Mouse (Mus musculus) neutrophil, adult 5-6 weeks (primary cell): ENCODE measurements around the gene Zbtb39. TPM values are rescaled to one million over a fixed set of nuclear protein-coding genes. Genes with fewer than 3 reads are reported as not detected.

ENCODE experiments used
- ATAC-seq: fragments of 151-379, 151-347 bp; 2 replicates; pipeline ENCODE4 v1.8.0; 2017; ENCODE audit warnings: mild to moderate bottlenecking, moderate TSS enrichment; ENCODE audit not compliant: insufficient number of reproducible peaks, poor library complexity, low FRiP score, severe bottlenecking; ENCODE audit errors: extremely low read depth
- total RNA-seq: library from RNA; stranded (forward); fragments of 200-1000 nt; gene quantifications from 2 replicates; pipeline ENCODE4 v1.2.3, GENCODE M21; 2017

The Zbtb39 gene
- 20.7 and 25.7 TPM in 2 replicates for total RNA-seq

- peak; percentile 31 for ATAC-seq
Measured at GRCm38 (mm10) chr10:127739083-127739660, at the start of gene Zbtb39. Gene Zbtb39, plus strand, starts transcription at chr10:127739538.

DNA sequence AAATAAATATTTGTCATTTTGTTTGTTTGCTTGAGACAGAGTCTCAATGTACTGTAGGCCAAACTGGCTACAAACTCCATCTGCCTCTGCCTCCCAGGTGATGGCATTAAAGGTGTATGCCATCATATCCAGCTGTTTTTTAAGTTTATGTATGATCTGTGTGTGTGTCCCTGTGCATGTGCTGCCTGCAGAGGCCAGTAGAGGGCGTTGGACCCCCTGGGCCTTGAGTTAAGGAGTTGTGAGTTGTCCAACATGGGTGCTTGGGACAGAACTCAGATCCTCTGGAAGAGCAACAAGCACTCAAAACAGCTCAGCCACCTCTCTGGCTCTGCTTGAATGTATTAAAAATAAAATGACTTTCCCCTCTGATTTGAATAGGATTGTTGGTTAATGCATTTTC is 48.3 kb upstream of the Zbtb39 start:
- no peak for ATAC-seq

GRCm38 (mm10) chr10:127694636-127695035 is 44.7 kb upstream of the Zbtb39 start:
- ATAC-seq, result peak; percentile 72

GRCm38 (mm10) chr10:127695775-127696174 is 43.6 kb upstream of the Zbtb39 start:
- no peak for ATAC-seq

DNA sequence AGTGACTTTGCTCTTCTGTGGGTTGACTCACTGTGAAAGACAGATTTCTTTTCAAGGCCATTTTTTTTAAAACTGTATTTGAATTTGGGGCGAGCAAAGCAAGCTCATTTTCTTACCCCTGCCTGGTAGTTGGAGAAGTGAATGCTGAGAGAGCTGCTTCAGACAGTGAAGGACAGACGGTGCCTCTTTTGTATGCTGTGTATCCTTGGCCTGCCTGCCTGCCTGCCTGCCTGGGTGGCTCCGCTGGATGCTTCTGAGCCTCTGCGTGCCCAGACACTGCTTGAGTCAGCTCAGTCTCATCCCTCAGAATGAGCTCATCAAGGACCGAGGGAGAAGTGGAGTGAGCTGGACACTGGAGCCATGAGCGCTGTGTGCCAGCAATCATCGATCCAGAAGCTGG is 40.4 kb upstream of the Zbtb39 start:
- ATAC-seq, result no peak

DNA sequence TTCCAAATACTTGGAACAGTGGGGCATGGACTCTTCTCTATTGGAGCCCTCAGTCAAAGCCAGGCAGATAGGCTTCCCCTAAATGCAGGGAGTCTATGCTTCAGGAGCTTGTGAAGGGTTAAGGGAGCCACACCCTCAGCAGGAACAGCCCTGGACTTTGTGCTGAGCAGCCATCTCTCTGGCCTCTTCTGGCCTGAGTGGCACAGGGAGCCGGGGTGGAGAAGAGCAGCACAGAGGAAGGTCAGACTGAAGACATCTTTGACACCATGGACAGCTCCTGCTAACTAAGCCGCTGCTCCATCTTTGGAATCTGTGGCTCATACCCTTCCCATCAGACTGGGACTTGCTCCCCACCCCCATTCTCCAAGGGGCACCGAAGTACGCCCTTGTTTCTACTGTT is 36.0 kb upstream of the Zbtb39 start:
- no peak for ATAC-seq

DNA sequence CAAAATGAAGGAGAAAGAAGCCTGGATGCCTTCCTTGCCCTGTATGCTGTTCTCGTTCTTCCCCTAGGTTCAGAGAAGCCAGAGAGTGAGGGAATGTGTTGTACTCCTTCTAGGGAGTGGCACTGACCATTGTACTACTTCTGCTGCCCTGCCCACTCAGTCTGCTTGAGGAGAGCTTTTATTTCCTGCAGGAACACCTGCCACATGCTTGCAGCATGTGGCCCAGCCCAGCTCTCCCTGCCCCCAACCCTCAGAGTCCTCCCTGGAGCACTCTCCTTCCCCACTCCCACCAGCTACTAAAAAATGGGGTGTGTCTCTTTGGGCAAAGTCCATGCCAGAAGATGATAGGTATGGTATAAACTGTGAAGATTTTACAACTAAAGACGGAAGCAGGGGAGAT is 35.0 kb upstream of the Zbtb39 start:
- no peak for ATAC-seq

DNA sequence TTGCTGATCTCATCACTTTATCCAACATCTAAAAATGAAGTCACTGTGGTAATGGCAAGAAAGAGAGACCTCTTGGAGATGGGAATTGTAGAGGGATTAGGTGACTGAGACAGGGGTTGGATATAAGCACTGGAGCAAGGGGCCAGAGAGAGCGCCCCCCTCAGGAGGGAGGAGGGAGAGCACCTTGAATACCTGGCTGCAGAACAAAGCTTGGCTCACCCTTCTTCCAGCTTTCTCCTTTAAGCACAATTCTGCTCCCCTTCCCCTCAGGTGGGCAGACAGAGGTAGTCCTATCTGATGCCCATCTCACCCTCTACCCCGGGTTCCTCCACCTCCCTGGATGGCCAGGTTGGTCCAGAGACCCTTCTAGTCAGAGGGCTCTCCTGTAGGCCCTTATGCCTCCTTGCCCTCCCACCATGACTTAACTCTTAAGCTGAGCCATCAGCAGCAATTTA is 34.5 kb upstream of the Zbtb39 start, which contains the start of gene Myo1a:
Gene Myo1a, plus strand, starts transcription at position 405 of the 455 bp plus-strand sequence.
- ATAC-seq, result no peak

- ATAC-seq, result no peak
Measured at GRCm38 (mm10) chr10:127705783-127706182, 33.6 kb upstream of the Zbtb39 start.

DNA sequence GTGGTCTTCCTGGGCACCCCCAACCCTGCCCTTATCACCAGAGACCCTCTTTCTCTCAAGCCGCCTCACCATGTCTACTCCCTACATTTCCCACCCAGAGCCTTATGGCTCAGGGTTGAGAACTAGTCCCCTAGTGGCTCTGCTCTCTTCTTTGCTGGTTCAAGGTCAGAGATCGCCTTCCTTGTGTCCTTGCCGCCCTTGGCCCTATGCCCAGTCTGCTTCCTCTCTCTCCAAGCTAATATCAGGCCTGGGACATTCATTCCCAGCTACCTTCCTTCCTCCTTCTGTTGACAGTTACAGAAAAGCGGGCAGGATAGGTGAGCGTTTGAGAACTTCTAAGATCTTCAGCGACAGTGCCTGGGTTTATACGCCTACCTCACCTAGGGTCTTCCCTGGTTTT is 31.6 kb upstream of the Zbtb39 start:
- no peak for ATAC-seq

DNA sequence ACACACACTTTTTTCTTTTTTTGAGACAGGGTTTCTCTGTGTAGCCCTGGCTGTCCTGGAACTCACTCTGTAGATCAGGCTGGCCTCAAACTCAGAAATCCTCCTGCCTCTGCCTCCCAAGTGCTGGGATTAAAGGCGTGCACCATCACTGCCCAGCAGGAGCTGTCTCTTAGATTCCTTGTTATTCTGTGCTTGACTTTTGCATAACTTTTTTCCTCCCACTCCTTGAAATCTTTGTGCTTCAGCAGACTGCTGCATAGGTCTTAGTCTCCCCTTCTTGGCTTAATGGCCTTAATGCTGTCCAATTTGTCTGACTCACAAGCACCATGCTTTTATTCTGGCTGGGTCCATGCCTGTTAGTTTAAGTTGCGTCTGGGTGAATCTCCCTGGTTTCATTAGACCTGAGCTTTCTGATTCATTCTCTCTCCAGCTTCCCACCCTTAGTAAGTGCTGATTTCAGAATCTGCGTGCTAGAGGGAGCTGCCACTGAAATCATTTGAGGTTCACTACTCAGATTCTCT is 30.4 kb upstream of the Zbtb39 start:
- ATAC-seq, result no peak

DNA sequence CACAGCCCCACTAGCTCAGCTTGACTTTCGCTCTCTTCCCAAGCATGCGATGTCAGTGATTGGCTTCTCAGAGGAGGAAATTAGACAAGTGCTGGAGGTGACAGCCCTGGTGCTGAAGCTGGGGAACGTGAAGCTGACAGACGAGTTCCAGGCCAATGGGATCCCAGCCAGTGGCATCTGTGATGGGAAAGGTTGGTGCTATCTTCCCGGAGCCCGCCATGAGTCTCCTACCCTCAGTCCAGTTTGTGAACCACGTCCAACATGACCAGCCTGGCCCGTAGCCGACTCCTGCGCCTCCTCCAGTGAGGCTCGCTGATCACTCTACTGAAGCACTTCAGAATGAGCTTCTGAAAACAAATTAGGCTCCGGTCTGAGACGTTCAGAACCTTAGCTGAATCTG is 29.0 kb upstream of the Zbtb39 start:
- no peak for ATAC-seq

DNA sequence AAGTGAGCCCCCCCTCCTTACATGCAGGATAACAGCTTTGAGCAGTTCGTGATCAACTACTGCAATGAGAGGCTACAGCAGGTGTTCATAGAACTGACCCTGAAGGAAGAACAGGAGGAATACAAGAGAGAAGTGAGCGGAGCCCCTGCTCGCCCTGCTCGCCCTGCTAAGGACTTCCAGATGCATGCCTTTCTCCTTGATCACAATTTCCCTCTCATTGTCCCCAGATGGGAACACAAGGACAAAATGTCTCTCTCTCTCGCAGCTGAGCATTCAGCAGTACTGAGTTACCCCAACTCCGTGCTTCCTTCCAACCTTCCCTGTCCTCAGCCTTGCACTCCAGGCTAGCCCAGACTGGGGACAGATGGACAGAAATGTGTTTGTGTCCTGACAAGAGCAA is 26.6 kb upstream of the Zbtb39 start:
- ATAC-seq, result no peak

GRCm38 (mm10) chr10:127721671-127722418 is 17.5 kb upstream of the Zbtb39 start:
- no peak for ATAC-seq

GRCm38 (mm10) chr10:127724178-127724577 is 15.2 kb upstream of the Zbtb39 start, which contains the start of gene Tac2:
Gene Tac2, plus strand, starts transcription at chr10:127724478.
- ATAC-seq, result no peak

DNA sequence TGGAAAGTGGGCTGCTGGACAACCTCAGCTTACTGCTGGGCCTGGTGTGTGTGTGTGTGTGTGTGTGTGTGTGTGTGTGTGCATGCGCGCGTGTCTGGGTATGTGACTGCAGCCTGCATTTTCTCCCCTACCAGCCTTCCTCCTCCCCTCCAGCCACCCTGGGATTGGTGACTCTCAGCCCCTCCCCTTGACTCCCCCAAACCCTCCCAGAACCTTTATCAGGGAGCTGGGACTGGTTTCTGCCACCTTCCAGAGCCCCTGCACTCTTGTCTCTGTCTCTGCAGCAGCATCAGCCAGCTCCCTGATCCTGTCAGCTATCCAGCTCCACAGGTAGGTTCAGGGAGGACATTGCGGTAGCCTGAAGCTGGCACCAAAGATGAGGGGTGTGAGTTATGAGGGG is 14.2 kb upstream of the Zbtb39 start:
- ATAC-seq, result no peak

DNA sequence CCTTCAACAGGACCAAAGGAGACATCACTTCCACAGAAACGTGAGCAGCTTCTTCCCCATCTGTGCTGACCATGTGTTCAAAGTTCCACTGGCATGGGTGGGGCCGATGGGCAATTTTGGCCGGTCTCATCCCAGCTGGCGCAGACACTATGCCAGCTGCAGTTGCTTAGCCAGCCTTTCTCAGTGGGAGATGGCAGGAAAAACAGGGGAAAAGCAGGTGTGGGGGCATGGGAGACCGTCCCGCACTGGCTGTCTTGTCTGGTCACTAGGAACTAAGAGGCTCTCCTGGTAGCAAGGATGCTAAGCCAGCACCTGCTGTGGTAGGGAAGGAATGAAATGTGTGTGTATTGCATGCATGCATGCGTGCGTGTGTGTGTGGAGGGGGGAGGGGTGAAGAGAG is 10.9 kb upstream of the Zbtb39 start:
- no peak for ATAC-seq

DNA sequence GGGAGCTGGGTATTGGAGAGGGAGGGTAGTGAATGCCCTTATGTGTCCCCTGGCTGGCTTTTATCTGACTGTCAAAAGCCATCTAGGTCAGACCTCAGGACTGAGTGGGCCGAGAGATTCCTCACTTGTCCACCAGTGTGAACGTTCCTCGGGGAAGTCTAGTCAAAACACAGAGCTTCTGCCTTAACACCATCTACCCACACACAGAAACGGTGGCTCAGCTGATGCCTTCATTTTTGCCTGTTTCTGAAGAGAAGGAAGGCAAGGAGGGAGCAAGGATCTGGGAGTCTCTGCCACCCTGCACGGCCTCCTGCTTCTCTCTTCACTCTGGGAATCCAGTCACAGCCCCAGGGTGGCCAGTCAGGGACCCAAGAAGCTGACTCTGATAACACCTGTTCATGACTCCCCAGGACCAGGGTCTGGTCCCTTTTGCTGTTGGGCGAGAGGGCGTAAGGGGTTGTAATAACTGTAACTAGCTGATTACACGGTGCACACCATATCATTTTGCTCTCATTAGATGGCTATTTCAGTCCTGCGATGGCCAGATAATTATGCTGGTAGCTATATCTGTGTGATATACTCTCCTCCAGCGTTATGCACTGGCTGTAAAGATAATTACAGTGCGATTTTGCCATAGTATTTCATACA is 8.9 kb upstream of the Zbtb39 start:
- no peak for ATAC-seq

GRCm38 (mm10) chr10:127730933-127731310 is 8.4 kb upstream of the Zbtb39 start:
- no peak for ATAC-seq

DNA sequence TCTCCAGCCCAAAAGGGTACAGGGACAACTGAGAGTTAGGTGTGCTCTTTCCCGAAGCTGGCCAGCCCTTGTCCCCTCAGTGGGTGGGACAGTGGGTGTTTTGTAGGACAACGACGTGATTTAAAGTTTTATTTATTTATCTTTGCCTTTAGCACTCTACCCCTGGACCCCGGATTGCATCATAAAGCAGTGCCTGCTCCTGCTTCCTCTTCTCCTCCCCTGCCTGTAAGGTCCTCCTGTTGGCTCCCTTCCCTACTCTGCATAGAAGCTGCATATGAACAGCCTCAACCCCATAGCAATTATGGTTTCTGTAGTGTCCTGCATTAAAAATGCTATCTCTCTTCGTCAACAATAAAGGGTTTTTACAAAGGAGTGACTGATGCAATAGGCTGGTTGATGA is 7.9 kb upstream of the Zbtb39 start:
- no peak for ATAC-seq
